Mouse (Mus musculus) limb, embryonic 14.5 days (tissue): ENCODE measurements around the gene Gm10401. TPM values are rescaled to one million over a fixed set of nuclear protein-coding genes. Genes with fewer than 3 reads are reported as not detected.

Experiments
- ATAC-seq: fragments of 200-750 bp; cut with Nextera tagmentation; 2 replicates; pipeline ENCODE4 v1.8.0; 2017; ENCODE audit warnings: low read depth, moderate number of reproducible peaks, moderate TSS enrichment; ENCODE audit not compliant: low FRiP score
- DNase-seq: peaks from one replicate; pipeline ENCODE4 v3.0.0-alpha.2; 2015; ENCODE audit warnings: low spot score
- H3K27ac ChIP-seq: fragments of 300-500 bp; sonication (generic); replicated peaks from 2 replicates; pipeline ENCODE4 v1.5.1; 2014; ENCODE audit warnings: low read depth, mild to moderate bottlenecking, low read length, moderate library complexity, mixed read lengths
- H3K27me3 ChIP-seq: fragments of 300-500 bp; sonication (generic); 2 replicates; pipeline ENCODE4 v1.6.1; 2014; ENCODE audit warnings: low read length, mixed read lengths; ENCODE audit not compliant: control insufficient read depth, insufficient read depth
- H3K36me3 ChIP-seq: fragments of 300-500 bp; sonication (generic); 2 replicates; pipeline ENCODE4 v1.6.1; 2014; ENCODE audit warnings: mild to moderate bottlenecking, low read length, moderate library complexity, mixed read lengths; ENCODE audit not compliant: control insufficient read depth, insufficient read depth
- H3K4me1 ChIP-seq: fragments of 300-500 bp; sonication (generic); 2 replicates; pipeline ENCODE4 v1.6.1; 2014; ENCODE audit warnings: antibody characterized with exemption, low read length, mixed read lengths; ENCODE audit not compliant: control insufficient read depth, insufficient read depth
- H3K4me2 ChIP-seq: fragments of 300-500 bp; sonication (generic); replicated peaks from 2 replicates; pipeline ENCODE4 v1.6.1; 2014; ENCODE audit warnings: low read depth, mild to moderate bottlenecking, low read length, moderate library complexity; ENCODE audit not compliant: severe bottlenecking
- H3K4me3 ChIP-seq: fragments of 300-500 bp; sonication (generic); replicated peaks from 2 replicates; pipeline ENCODE4 v1.5.1; 2014; ENCODE audit warnings: low read length
- H3K9ac ChIP-seq: fragments of 300-500 bp; sonication (generic); 2 replicates; pipeline ENCODE4 v1.6.1; 2014; ENCODE audit warnings: mild to moderate bottlenecking, low read depth, low read length, moderate library complexity; ENCODE audit not compliant: severe bottlenecking
- H3K9me3 ChIP-seq: fragments of 300-500 bp; sonication (generic); 2 replicates; pipeline ENCODE4 v1.6.1; 2016; ENCODE audit warnings: low read length; ENCODE audit not compliant: control insufficient read depth
- POLR2A ChIP-seq: fragments of 200-500 bp; IDR thresholded peaks from 2 replicates; pipeline ENCODE4 v1.8.0; 2012; ENCODE audit warnings: inconsistent platforms, mild to moderate bottlenecking, moderate library complexity, borderline replicate concordance; ENCODE audit not compliant: insufficient read depth, insufficient read length; ENCODE audit errors: extremely low read depth
- WGBS: fragments of 180-500 bp; shearing (Covaris S2); extraction: QIAGEN DNeasy Blood & Tissue Kit; methylation state at CpG from one replicate; pipeline ENCODE4 v1.1.7; 2014; 5-methylcytosine and 5-hydroxymethylcytosine counted together
- polyA plus RNA-seq, 2 experiments: library from polyadenylated mRNA; depleted of rRNA in 1 of 2; stranded (reverse) in 1 of 2; unstranded in 1 of 2; fragments of >200 nt; fragmentation: Nextera tagmentation in 1 of 2; extraction: Ambion mirVana in 1 of 2; gene quantifications; 2 replicates each; pipeline versions ENCODE4 v1.2.1 to v1.2.3; 2012 to 2014

The Gm10401 gene
- polyA plus RNA-seq, 2 experiments: 63.5 TPM; not detected in 1

DNA sequence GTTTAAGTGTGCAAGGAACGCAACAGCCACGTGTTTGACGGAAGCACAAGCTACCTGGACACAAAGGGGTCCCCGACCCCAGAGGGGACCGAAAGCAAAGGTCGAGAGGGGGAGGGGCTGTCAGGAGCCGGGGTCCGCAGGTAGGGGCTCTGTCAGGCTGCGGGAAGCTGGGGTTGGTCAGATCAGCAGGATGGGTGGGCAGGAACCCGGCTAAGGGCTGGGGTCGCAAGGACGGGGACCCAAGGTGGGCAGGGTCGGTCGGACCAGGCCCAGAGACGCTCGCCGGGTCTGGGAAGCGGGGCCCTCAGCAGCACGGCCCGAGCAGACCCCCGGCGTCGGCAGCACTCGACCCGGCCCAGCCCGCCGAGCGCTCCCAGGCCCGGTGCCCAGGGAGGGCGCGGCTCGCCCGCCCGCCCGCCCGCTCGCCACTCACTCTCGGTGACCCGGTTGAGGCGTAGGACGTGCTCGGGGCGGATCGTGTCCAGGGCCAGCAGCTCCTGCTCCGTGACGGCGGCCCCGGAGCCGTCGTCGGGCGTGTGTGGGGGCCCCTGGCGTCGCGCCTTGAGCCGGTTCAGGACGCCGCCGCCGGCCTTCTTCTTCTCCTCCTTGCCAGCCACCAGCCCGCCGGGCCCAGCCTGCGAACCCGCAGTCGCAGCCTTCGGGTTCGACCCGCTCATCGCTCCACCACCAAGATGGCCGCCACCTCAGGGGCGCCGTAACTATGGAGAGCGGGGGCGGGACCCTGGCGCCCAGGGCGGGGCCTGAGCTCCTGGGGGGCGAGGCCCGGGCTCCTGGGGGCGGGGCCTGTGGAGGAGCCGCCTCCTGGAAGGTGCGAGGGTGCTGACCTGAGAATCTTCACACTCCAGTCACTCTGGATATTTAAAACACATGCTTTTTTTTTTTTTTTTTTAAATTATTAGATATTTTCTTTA lies 36.4 kb upstream of the Gm10401 start, which contains the start of gene Unc119b:
Gene Unc119b, minus strand, starts transcription at position 742 of the 932 bp plus-strand sequence.
- DNase-seq (peak; percentile 88), ATAC-seq (peak; percentile 95)
- Histone ChIP-seq H3K4me2 (peak within 1 kb of the TSS; percentile 84), H3K4me3 (peak within 1 kb of the TSS; percentile 94), H3K27ac (0 out of 2 replicates have a peak within 1 kb of the TSS, but pooled peaks have one; percentile 52), H3K9ac (peak within 1 kb of the TSS; percentile 85), H3K27me3 (no peaks in the 10 kb centered on the region), H3K36me3 (peaks cover 11% of the 10 kb centered on the region), H3K9me3 (no peaks in the 10 kb centered on the region), H3K4me1 (peaks cover 17% of the 10 kb centered on the region)
- no peak for TF ChIP-seq POLR2A
- WGBS: under 1% methylated on average over 35 of the region's 81 CpGs

DNA sequence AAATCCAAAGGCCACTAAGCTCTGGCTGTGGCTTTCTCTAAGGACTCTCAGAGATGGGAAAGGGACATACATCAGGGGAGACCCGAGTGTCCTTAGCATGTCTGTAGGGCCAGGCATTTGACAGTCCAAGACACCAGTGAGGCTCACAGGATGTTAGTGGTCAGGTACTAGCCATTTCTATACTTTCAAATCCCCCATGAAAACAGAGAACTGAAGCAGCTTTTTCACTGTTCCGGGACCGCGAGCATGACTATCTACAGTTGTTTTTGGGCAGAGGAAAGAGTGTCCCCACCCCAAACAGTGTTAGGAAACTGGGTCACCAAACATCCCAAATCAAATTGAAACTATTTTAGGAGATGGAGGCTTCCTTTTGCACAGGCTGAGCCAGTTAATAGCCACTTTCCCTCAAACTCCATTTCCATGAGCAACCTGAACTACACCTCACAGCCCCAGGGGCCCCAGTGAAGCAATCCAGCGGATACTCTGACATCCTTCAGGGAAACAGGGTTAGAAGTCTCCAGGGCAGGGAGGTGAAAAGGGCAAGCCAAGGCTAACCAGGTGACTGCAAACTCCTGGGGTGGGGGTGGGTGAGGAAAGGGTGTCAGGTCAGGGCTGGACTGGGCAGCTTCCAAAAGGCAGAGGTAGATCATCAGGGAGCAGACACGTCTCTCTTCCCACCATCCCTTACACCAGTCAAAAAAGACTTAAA lies 35.4 kb upstream of the Gm10401 start:
- Histone ChIP-seq H3K27ac (no peak overlapping the region), H3K4me1 (peaks cover 17% of the 10 kb centered on the region), H3K4me2 (peak overlapping the region; percentile 84), H3K9ac (peak overlapping the region; percentile 85), H3K27me3 (no peaks in the 10 kb centered on the region), H3K36me3 (peaks cover 21% of the 10 kb centered on the region), H3K4me3 (peak overlapping the region; percentile 94), H3K9me3 (no peaks in the 10 kb centered on the region)
- DNase-seq: no peak
- ATAC-seq: no peak
- TF ChIP-seq POLR2A: no peak
- 48% methylated on average over 6 of the region's 6 CpGs for WGBS

DNA sequence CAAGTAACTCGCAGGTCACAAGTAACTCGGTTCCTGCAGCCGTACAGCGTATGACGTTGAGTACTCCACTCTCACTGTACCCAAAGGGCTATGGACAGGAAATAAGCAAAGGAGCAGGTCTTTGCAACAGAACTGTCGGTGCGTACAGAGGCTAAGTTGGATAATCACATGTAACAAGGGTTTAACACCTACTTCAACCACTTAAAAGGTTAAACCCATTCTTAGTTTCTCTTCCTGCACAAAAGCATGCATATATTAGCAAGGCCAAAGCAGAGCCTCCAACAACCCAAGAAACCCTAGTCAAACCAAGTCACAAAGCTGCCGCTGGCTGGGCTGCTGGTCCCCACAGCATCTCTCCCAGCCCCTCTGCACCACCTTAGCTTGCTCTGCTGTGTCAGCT lies 34.4 kb upstream of the Gm10401 start:
- Histone ChIP-seq H3K4me2 (no peak overlapping the region), H3K4me3 (no peak overlapping the region)

DNA sequence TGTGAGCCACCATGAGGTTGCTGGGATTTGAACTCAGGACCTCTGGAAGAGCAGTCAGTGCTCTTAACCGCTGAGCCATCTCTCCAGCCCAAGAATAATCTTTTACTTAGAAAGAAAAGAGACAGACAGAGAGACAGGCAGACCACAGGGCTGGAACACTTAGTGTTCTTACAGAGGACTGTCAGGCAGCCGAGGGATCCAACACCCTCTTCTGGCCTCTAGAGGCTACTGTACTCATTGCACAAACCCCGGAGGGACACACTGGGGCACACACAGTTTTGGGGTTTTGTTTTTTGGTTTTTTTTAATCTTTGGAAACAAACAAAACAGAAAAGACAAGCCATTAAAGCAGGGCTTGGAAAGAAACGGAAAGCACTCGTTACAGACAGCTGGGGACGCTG lies 31.2 kb upstream of the Gm10401 start:
- peaks cover 59% of the 10 kb centered on the region for H3K36me3 ChIP-seq
- no peaks in the 10 kb centered on the region for H3K27me3 ChIP-seq
- no peak overlapping the region for H3K4me3 ChIP-seq
- H3K4me1 ChIP-seq: peaks cover 22% of the 10 kb centered on the region
- no peak overlapping the region for H3K4me2 ChIP-seq
- H3K9me3 ChIP-seq: no peaks in the 10 kb centered on the region
- DNase-seq (no peak), ATAC-seq (no peak)
- H3K27ac ChIP-seq: no peak overlapping the region
- H3K9ac ChIP-seq: no peak overlapping the region
- no peak for TF ChIP-seq POLR2A
- 82% methylated on average over 6 of the region's 6 CpGs for WGBS

More for the DNA sequence above, 34.4 kb upstream of the Gm10401 start:
- WGBS: 85% methylated on average over 8 of the region's 8 CpGs
- Histone ChIP-seq H3K27me3 (no peaks in the 10 kb centered on the region), H3K27ac (no peak overlapping the region), H3K9ac (peak overlapping the region; percentile 21; the same call in 1 of the 2 replicates), H3K4me1 (peaks cover 17% of the 10 kb centered on the region), H3K9me3 (no peaks in the 10 kb centered on the region), H3K36me3 (peaks cover 31% of the 10 kb centered on the region)
- DNase-seq (no peak), ATAC-seq (no peak)
- TF ChIP-seq POLR2A: no peak

DNA sequence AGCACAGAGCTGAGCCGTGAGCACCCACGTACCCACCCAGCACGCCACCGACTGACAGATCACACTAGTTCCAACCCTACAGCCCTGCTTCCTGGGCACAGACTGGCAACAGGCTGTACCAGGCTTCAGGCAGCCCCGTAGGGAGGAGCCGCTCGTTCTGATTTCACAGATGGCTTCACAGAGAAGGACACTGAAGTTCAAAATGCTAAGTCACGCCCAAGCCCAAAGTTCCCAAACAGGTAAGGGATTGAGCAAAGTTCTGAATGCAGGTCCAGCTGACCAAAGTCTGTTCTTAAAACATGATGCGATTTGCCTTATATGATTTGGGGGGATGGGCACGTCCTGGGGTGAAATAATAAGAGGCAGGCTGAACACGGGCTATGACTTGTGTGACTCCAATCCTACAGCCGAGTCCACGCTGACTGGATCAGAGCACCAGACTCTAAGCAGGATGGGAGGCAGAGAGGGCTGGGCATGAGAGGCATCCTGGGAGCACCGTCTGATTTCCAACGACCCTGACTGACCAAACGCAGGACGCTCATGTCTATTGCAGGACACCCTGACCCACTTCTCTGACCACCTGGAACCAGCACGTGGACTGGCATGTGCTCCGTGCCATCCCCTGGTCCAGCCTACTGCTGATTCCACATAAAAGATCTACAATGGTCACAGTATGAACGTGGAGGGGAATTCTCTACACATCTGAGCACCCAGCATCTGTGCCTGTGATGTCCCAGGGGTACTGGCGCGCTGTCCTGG lies 29.5 kb upstream of the Gm10401 start:
- 89% methylated on average over 22 of the region's 22 CpGs for WGBS
- no peak for TF ChIP-seq POLR2A
- H3K9ac ChIP-seq: no peak overlapping the region

More for the DNA sequence above, 29.5 kb upstream of the Gm10401 start:
- Histone ChIP-seq H3K27ac (no peak overlapping the region), H3K4me3 (no peak overlapping the region), H3K4me2 (no peak overlapping the region), H3K27me3 (no peaks in the 10 kb centered on the region), H3K9me3 (no peaks in the 10 kb centered on the region), H3K36me3 (peaks cover 73% of the 10 kb centered on the region), H3K4me1 (peaks cover 8% of the 10 kb centered on the region; the same call in 1 of the 2 replicates)
- no peak for ATAC-seq
- DNase-seq: no peak
